Mouse (Mus musculus) heart, postnatal 0 days (tissue): Measurements from ENCODE around the gene Cblc.

ENCODE experiments used
- CTCF ChIP-seq: IDR thresholded peaks from 2 replicates; pipeline ENCODE4 v1.5.1; 2016; ENCODE audit warnings: antibody characterized with exemption, control low read depth, low read depth
- EP300 ChIP-seq: IDR thresholded peaks from 2 replicates; pipeline ENCODE4 v1.6.1; 2016; ENCODE audit warnings: antibody characterized with exemption, low read depth

- TF ChIP-seq CTCF (no peak), EP300 (no peak)
Observed at GRCm38 (mm10) chr7:19806356-19806969, 9.9 kb upstream of the Cblc start.
